Comparison of ENCODE assay signal across 14 mouse cellular contexts in genomic region chr19:28934897-28935296, GRCm38 (mm10). TPM values are rescaled to one million over a fixed set of nuclear protein-coding genes. Genes with fewer than 3 reads are reported as not detected.
A peak's percentile ranks its signal among the peaks of the same experiment; 100 is the strongest.
DNase-seq lines count a peak whose midpoint lies in the region.
"Had no signal": no experiment of that assay in that cellular context is flagged by ENCODE, and none has a peak within 500 bp of the region (broad histone marks: within the 10 kb centered on the region; RNA-seq: fewer than 3 reads in every experiment).

No protein-coding gene starts in this region.

- peak; percentile 63 to 89 for DNase-seq in adrenal gland, adult (ENCODE audit: inconsistent age in 2 of 2, low spot score in 1 of 2)
- DNase-seq in adrenal gland, postnatal 4 days (ENCODE audit: low spot score in 2 of 2): no peak
- peak; percentile 83 for DNase-seq in adrenal gland, adult 2 months
- peak; percentile 72 for DNase-seq in adrenal gland, postnatal 14 days
- DNase-seq in large intestine, adult 2 months (ENCODE audit: low read depth, low spot score): peak; percentile 10
- DNase-seq in frontal cortex, postnatal 36 days (ENCODE audit: low spot score in 2 of 2): no peak
- DNase-seq in testis, postnatal 14 days (ENCODE audit: low spot score): no peak
- DNase-seq in urinary bladder, postnatal 4 days (ENCODE audit: low spot score in 2 of 2): no peak
- DNase-seq: cerebellum, adult 11-12 months; cerebellum, adult 8-10 months; cerebellum, postnatal 10 days; cerebellum, postnatal 36 days; gastrocnemius, postnatal 25 days had no signal

- 44% methylated on average over 3 of the region's 3 CpGs for WGBS in large intestine, adult 2 months

RNA-seq across cellular contexts. Expression of gene Plpp6, which starts 28.9 kb away (rescaled TPM):
- 10 to 100 TPM; 22.7 to 26.9 TPM for total RNA-seq in adrenal gland, postnatal 4 days (2021)
- 10 to 100 TPM; 32.0 to 35.3 TPM for total RNA-seq in adrenal gland, adult 2 months (2021)
- polyA plus RNA-seq in adrenal gland, adult 2 months (2012; rRNA removed): 26.5 and 27.1 TPM in 2 replicates
- 22.8 and 27.4 TPM in 2 replicates for total RNA-seq in adrenal gland, postnatal 14 days (2021)
- polyA plus RNA-seq in large intestine, adult 2 months (2012; rRNA removed): 13.8 and 17.9 TPM in 2 replicates

RNA-seq across cellular contexts. Expression of gene 4430402I18Rik, which starts 32.7 kb away (rescaled TPM):
- total RNA-seq in adrenal gland, postnatal 4 days (2021): 1 to 10 TPM; 6.3 to 6.4 TPM
- 1 to 10 TPM; 5.1 to 5.3 TPM for total RNA-seq in adrenal gland, adult 2 months (2021)
- polyA plus RNA-seq in adrenal gland, adult 2 months (2012; rRNA removed): 0.65 and 1.1 TPM in 2 replicates
- total RNA-seq in adrenal gland, postnatal 14 days (2021): 11.4 and 12.2 TPM in 2 replicates
- polyA plus RNA-seq in large intestine, adult 2 months (2012; rRNA removed): 0.27 and 0.84 TPM in 2 replicates
- total RNA-seq: hematopoietic stem cell, adult 5-6 weeks had no signal

RNA-seq across cellular contexts. Expression of gene Cdc37l1, which starts 55.3 kb away (rescaled TPM):
- total RNA-seq in adrenal gland, postnatal 4 days (2021): 10 to 100 TPM; 44.8 to 46.0 TPM
- total RNA-seq in adrenal gland, adult 2 months (2021): 10 to 100 TPM; 39.4 to 46.2 TPM
- polyA plus RNA-seq in adrenal gland, adult 2 months (2012; rRNA removed): 10.7 and 11.2 TPM in 2 replicates
- total RNA-seq in adrenal gland, postnatal 14 days (2021): 43.0 and 50.8 TPM in 2 replicates
- polyA plus RNA-seq in large intestine, adult 2 months (2012; rRNA removed): 5.3 and 7.6 TPM in 2 replicates

Comparison
In these comparisons a context has a peak if more than half of its experiments do, and no peak if none do; other contexts are left out.
1. DNase-seq: peak in adrenal gland, adult (2 of 2), adrenal gland, adult 2 months (single experiment), adrenal gland, postnatal 14 days (single experiment) and large intestine, adult 2 months (single experiment); none in adrenal gland, postnatal 4 days (0 of 2), frontal cortex, postnatal 36 days (0 of 2), testis, postnatal 14 days (single experiment) and urinary bladder, postnatal 4 days (0 of 2).